Mouse (Mus musculus) G1E (cell line): Measurements from ENCODE around the gene 1700003F12Rik. TPM values are rescaled to one million over a fixed set of nuclear protein-coding genes. Genes with fewer than 3 reads are reported as not detected.

Source experiments
- ATAC-seq: 2 replicates; pipeline ENCODE4 v1.8.0; 2016; ENCODE audit warnings: mild to moderate bottlenecking; ENCODE audit not compliant: insufficient number of reproducible peaks, poor library complexity, low FRiP score, severe bottlenecking; ENCODE audit errors: extremely low read depth
- DNase-seq: peaks from one replicate; pipeline ENCODE4 v3.0.0; 2012; ENCODE audit warnings: low spot score
- H3K27me3 ChIP-seq: 2 replicates; pipeline ENCODE4 v1.6.1; 2012; ENCODE audit warnings: mild to moderate bottlenecking, low read length, inconsistent platforms; ENCODE audit not compliant: insufficient read depth
- H3K36me3 ChIP-seq: replicated peaks from 2 replicates; pipeline ENCODE3; 2012; ENCODE audit warnings: mild to moderate bottlenecking, inconsistent platforms
- H3K4me1 ChIP-seq: 2 replicates; pipeline ENCODE4 v1.6.1; 2012; ENCODE audit warnings: low read depth, low read length, inconsistent platforms, mixed read lengths; ENCODE audit not compliant: insufficient read depth
- H3K4me3 ChIP-seq: 2 replicates; pipeline ENCODE4 v1.5.1; 2012; ENCODE audit warnings: low read depth, mild to moderate bottlenecking, inconsistent platforms, low read length, moderate library complexity, mixed read lengths
- H3K9me3 ChIP-seq: replicated peaks from 2 replicates; pipeline ENCODE4 v1.6.1; 2012; ENCODE audit warnings: inconsistent platforms
- CTCF ChIP-seq: IDR thresholded peaks from 2 replicates; pipeline ENCODE4 v1.5.1; 2012; ENCODE audit warnings: low read depth, low read length, inconsistent platforms, mixed read lengths
- GATA1 ChIP-seq: IDR thresholded peaks from 2 replicates; pipeline ENCODE4 v1.6.1; 2012; ENCODE audit warnings: borderline replicate concordance, low read length, inconsistent platforms, mixed read lengths
- GATA2 ChIP-seq: IDR thresholded peaks from 2 replicates; pipeline ENCODE4 v1.6.1; 2012; ENCODE audit warnings: low read depth, low read length, inconsistent platforms, borderline replicate concordance
- POLR2AphosphoS5 ChIP-seq: IDR thresholded peaks from 2 replicates; pipeline ENCODE4 v1.6.1; 2012; ENCODE audit warnings: low read depth, low read length, inconsistent platforms; ENCODE audit not compliant: insufficient replicate concordance
- TAL1 ChIP-seq: conservative IDR thresholded peaks from 2 replicates; pipeline ENCODE4 v1.6.1; 2012; ENCODE audit warnings: low read depth, low read length, inconsistent platforms, mixed read lengths
- polyA plus RNA-seq: library from polyadenylated mRNA; stranded (reverse); fragments of >175 nt; gene quantifications from 2 replicates; pipeline ENCODE4 v1.2.3, GENCODE M21; 2012
- total RNA-seq, 2 experiments: library from RNA; stranded (forward) in 1 of 2; stranded (reverse) in 1 of 2; fragments of 200-1000 nt in 1 of 2; fragments of >200 nt in 1 of 2; fragmentation: Nextera tagmentation in 1 of 2; gene quantifications; 2 replicates each; pipeline ENCODE4 v1.2.3; 2014 to 2017

The 1700003F12Rik gene
- total and polyA plus RNA-seq, 3 experiments, result not detected

DNA sequence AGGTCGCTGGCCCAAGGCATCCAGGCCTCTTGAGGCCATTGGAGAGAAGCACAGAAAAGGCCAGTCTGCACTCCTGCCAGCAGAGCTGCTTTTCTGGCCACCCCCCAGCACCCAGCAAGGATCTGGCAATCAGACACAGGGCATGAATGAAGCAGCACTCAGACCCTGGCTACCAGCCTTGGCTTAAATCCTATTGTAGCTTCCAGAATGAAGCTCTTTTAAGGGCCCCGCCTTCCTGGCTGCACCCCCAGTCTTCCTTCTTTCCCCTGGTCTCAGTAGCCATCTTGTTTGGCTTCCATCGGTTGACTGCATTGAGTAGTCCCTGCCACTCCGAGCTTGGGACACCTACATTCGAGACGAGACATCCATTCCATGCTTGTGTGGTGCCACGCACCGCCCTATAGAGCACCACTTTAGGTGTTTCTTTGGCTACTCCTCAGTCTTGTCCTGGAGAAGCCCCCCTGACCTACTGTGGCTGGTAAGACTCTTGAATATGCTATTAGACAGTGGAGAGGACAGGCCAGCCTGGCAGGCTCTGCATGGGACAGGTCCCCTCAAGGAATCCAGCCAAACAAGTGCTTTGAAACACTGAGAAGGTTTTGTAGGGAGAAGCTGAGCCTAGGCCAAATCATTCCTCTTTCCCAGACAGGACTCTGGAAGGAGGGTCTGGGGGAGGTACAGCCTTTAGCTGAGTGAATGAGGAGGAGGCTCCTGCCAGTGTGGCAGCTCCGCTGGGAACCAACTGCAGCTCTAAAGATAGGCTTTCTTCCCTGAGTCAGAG is 3.1 kb upstream of the 1700003F12Rik start:
- Histone ChIP-seq H3K9me3 (no peaks in the 10 kb centered on the region), H3K36me3 (peaks cover 87% of the 10 kb centered on the region), H3K4me3 (no peak overlapping the region), H3K27me3 (no peaks in the 10 kb centered on the region), H3K4me1 (peaks cover 14% of the 10 kb centered on the region)
- ATAC-seq, result no peak
- DNase-seq, result no peak
- TF ChIP-seq GATA1 (no peak), POLR2AphosphoS5 (no peak), CTCF (no peak)

DNA sequence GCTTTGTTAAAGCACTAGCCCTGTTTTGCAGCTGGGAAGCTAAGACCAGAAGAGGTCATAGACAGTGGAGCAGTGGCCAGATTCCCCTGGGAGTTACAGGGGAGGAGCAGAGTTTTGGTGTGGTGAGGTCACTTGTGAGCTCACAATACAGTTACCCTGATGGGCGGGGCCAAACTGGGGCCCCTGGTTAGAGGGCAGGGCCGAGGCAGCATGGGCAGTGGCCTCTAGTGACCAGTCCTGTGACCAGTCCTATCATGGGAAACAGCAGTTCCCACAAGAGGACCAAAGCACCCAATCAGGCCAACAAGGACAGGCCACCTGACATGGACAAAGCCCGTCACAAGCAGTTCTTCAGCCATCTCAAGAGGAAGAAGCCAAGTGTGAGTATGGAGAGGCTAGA is 1.8 kb downstream of the 1700003F12Rik start:
- H3K36me3 ChIP-seq, result peaks cover 91% of the 10 kb centered on the region
- DNase-seq (no peak), ATAC-seq (no peak)
- peaks cover 9% of the 10 kb centered on the region for H3K9me3 ChIP-seq
- TF ChIP-seq POLR2AphosphoS5 (no peak), CTCF (no peak), TAL1 (no peak), GATA1 (no peak), GATA2 (no peak)
- H3K27me3 ChIP-seq, result no peaks in the 10 kb centered on the region; the same call in 1 of the 2 replicates
- no peak overlapping the region for H3K4me3 ChIP-seq
- peaks cover 13% of the 10 kb centered on the region for H3K4me1 ChIP-seq

DNA sequence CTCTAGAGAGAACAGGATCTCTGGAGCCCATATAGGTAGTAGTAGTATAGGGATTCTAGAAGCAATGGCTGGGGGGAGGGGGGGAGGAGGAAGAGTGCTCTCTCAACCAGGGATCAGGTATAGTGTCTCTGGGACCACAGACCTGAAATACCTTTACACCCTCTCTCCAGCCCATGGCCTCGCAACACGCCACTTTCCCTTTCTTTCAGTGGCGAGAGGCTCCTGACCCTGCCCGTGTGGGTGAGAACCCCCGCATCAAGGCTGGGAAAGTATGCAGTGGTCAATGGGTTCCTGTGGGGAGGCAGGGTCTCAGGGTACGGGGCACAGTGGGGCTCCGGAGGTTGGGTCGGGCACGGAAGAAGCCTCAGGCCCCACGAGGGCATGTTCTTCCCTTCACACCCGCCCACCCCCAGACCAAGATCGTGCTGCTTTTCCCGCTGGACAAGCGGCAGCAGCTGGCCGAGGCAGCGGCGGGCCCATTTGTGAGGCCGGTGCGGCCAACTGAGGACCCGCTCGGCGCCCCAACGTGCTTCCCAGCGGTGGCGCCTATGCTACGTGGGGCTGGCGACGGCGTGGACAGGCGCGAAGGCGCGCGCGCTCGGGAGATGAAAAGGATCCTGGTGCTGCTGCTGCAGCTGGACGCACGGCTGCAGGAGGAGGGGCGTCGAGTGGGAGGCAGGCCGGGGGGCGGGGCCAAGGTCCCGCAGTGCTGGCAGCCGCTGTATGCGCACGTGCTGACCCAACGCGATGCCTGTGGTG is 2.4 kb downstream of the 1700003F12Rik start:
- H3K27me3 ChIP-seq, result no peaks in the 10 kb centered on the region; the same call in 1 of the 2 replicates
- ATAC-seq (no peak), DNase-seq (no peak)
- H3K4me3 ChIP-seq, result no peak overlapping the region
- peaks cover 15% of the 10 kb centered on the region for H3K4me1 ChIP-seq
- TF ChIP-seq CTCF (no peak), GATA1 (no peak), POLR2AphosphoS5 (no peak; the same call in 1 of the 2 replicates), TAL1 (no peak), GATA2 (no peak)
- H3K36me3 ChIP-seq, result peaks cover 90% of the 10 kb centered on the region
- peaks cover 9% of the 10 kb centered on the region for H3K9me3 ChIP-seq

DNA sequence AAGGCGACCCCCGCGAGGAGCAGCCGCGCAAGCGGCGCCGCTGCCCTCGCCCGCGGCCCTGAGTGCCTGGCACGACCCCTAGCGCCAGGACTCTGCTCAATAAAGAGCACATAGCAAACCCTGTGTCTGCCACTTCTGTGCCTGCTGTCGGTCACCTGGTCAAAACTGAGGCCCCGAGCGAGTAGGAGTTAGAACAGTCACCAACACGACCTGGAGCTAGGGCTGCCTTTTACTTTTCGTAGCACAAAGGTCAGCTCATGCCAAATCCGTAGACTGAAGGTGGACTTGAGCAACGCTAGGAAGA is 3.0 kb downstream of the 1700003F12Rik start:
- peaks cover 16% of the 10 kb centered on the region for H3K4me1 ChIP-seq
- no peaks in the 10 kb centered on the region; the same call in 1 of the 2 replicates for H3K27me3 ChIP-seq
- ATAC-seq, result no peak
- peaks cover 90% of the 10 kb centered on the region for H3K36me3 ChIP-seq
- no peak for TF ChIP-seq GATA2
- no peak for TF ChIP-seq TAL1
- TF ChIP-seq CTCF, result no peak
- TF ChIP-seq POLR2AphosphoS5, result no peak
- no peak for TF ChIP-seq GATA1
- DNase-seq, result no peak
- no peak overlapping the region for H3K4me3 ChIP-seq
- peaks cover 9% of the 10 kb centered on the region for H3K9me3 ChIP-seq

DNA sequence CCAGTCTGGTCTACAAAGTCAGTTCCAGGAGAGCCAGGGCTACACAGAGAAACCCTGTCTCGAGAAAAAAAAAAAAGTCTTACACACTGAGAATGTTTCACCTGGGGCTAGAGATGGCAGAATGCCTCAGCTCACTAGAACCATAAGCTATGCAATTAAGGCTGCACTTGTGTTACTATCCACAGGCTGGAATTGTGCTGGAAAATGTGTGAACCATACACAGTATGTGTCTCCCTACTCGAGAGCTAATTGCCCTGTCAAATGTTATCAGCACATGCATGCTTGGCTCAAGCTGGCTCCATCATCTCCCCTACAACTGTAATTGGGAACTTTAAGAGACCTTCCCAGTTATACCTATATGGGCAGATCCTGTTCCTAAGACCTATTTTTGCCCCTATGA is 4.1 kb downstream of the 1700003F12Rik start:
- Histone ChIP-seq H3K4me3 (no peak overlapping the region), H3K27me3 (no peaks in the 10 kb centered on the region; the same call in 1 of the 2 replicates), H3K9me3 (peaks cover 9% of the 10 kb centered on the region), H3K36me3 (peaks cover 90% of the 10 kb centered on the region), H3K4me1 (peaks cover 20% of the 10 kb centered on the region)
- ATAC-seq (no peak), DNase-seq (no peak)
- TF ChIP-seq GATA1 (no peak), CTCF (no peak), TAL1 (no peak), GATA2 (no peak), POLR2AphosphoS5 (no peak)

DNA sequence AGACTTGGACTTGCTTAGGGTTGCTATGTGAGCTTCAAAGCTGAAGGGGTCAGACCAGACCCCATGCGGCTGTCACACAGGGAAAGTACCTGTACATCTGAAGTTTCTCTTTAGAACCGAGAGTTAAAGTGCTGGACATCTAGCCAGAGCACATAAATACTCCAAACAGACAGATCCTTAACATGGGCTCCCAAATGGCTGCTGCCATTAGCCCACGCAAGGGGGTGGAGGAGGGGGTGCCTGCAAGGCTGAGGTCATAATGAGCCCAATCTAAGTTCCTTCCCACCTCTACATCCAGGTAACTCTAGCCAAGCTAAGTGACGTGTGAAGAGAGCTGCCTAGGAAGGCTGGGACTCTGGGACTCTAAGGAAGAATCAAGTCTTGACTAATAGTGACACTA is 4.6 kb downstream of the 1700003F12Rik start, which contains the start of gene Actl10:
Gene Actl10 (plus strand): TSS at position 301 of the 400 bp plus-strand sequence.
- no peaks in the 10 kb centered on the region; the same call in 1 of the 2 replicates for H3K27me3 ChIP-seq
- ATAC-seq (no peak), DNase-seq (no peak)
- peak within 1 kb of the TSS; percentile 11; the same call in 1 of the 2 replicates for H3K4me3 ChIP-seq
- H3K36me3 ChIP-seq, result peaks cover 90% of the 10 kb centered on the region
- H3K9me3 ChIP-seq, result peaks cover 9% of the 10 kb centered on the region
- TF ChIP-seq TAL1, result no peak
- TF ChIP-seq POLR2AphosphoS5, result no peak
- no peak for TF ChIP-seq GATA1
- no peak for TF ChIP-seq CTCF
- no peak for TF ChIP-seq GATA2
- H3K4me1 ChIP-seq, result peaks cover 24% of the 10 kb centered on the region
